Mouse (Mus musculus) midbrain, embryonic 13.5 days (tissue): ENCODE data around the gene Mrps23. TPM values are rescaled to one million over a fixed set of nuclear protein-coding genes. Genes with fewer than 3 reads are reported as not detected.

ENCODE experiments used
- ATAC-seq: fragments of 200-750 bp; cut with Nextera tagmentation; 2 replicates; pipeline ENCODE4 v1.8.0; 2017; ENCODE audit warnings: mild to moderate bottlenecking, moderate TSS enrichment, moderate library complexity
- H3K27ac ChIP-seq: fragments of 300-500 bp; sonication (generic); 2 replicates; pipeline ENCODE4 v1.5.1; 2015; ENCODE audit warnings: inconsistent platforms, mild to moderate bottlenecking, moderate library complexity
- H3K27me3 ChIP-seq: fragments of 300-500 bp; sonication (generic); 2 replicates; pipeline ENCODE4 v1.6.1; 2015; ENCODE audit warnings: mild to moderate bottlenecking, inconsistent platforms
- H3K36me3 ChIP-seq: fragments of 300-500 bp; sonication (generic); 2 replicates; pipeline ENCODE4 v1.6.1; 2015; ENCODE audit warnings: mild to moderate bottlenecking, inconsistent platforms
- H3K4me1 ChIP-seq: fragments of 300-500 bp; sonication (generic); replicated peaks from 2 replicates; pipeline ENCODE4 v1.6.1; 2015; ENCODE audit warnings: inconsistent platforms
- H3K4me2 ChIP-seq: fragments of 300-500 bp; sonication (generic); replicated peaks from 2 replicates; pipeline ENCODE4 v1.6.1; 2015; ENCODE audit warnings: moderate library complexity, mild to moderate bottlenecking, inconsistent platforms
- H3K4me3 ChIP-seq: fragments of 300-500 bp; sonication (generic); replicated peaks from 2 replicates; pipeline ENCODE4 v1.5.1; 2015; ENCODE audit warnings: mild to moderate bottlenecking, inconsistent platforms
- H3K9ac ChIP-seq: fragments of 300-500 bp; sonication (generic); replicated peaks from 2 replicates; pipeline ENCODE4 v1.6.1; 2015; ENCODE audit warnings: mild to moderate bottlenecking, inconsistent platforms
- H3K9me3 ChIP-seq: fragments of 300-500 bp; sonication (generic); 2 replicates; pipeline ENCODE4 v1.6.1; 2016; ENCODE audit warnings: mild to moderate bottlenecking, inconsistent platforms
- WGBS: fragments of 180-500 bp; shearing (Covaris S2); methylation state at CpG from one replicate; pipeline ENCODE4 v1.1.7; 2015; 5-methylcytosine and 5-hydroxymethylcytosine counted together
- polyA plus RNA-seq: library from polyadenylated mRNA; unstranded; fragments of >200 nt; fragmentation: Nextera tagmentation; extraction: Ambion mirVana; gene quantifications from 2 replicates; pipeline ENCODE4 v1.2.1, GENCODE M21; 2015

Mrps23 gene
- 68.6 and 69.8 TPM in 2 replicates for polyA plus RNA-seq

DNA sequence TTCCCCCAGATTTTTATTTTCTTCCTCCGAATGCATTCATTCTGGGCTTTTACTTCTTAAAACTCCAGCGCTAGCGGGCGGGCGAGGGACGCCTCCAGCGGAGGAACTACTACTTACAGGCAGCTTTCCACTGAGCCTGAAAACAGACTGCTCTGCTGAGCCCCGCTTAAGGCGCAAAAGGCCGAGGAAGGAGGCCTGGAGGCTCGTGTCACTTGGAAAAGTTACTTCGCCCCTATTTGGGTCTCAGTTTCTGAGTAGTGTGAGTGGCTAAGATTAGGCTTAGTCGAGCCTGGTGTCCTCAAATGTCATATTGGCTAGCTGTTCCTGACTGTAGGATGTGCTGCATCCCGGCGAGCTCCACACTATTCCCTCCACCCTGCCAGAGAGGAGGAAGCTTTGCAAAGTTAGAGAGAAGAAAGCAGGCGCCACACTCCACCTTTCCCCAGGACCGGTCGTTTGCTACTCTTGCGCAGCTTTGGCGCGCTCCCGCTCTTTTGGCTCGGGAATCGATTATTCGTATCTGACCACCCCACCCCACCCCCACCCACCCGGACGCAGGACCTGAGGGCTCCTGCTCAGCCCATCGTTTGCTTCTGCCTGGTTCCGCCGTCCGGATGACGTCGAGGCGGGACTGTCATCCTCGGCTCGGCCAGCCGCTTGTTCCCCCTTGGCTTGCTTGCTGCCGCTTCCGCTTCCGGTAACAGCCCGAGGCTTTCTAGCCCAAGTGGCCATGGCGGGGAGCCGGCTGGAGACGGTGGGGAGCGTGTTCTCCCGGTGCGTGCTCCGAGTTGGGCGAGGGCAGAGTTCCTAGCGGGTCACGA lies at the start of gene Mrps23:
Gene Mrps23 (plus strand): TSS at position 677 of the 821 bp plus-strand sequence.
- Histone ChIP-seq H3K4me2 (peak within 1 kb of the TSS; percentile 97), H3K4me1 (peaks cover 33% of the 10 kb centered on the region), H3K9ac (peak within 1 kb of the TSS; percentile 80), H3K4me3 (peak within 1 kb of the TSS; percentile 76), H3K27ac (peak within 1 kb of the TSS; percentile 71), H3K27me3 (no peaks in the 10 kb centered on the region), H3K36me3 (peaks cover 12% of the 10 kb centered on the region), H3K9me3 (no peaks in the 10 kb centered on the region)
- under 1% methylated on average over 51 of the region's 51 CpGs for WGBS
- ATAC-seq = peak; percentile 95

DNA sequence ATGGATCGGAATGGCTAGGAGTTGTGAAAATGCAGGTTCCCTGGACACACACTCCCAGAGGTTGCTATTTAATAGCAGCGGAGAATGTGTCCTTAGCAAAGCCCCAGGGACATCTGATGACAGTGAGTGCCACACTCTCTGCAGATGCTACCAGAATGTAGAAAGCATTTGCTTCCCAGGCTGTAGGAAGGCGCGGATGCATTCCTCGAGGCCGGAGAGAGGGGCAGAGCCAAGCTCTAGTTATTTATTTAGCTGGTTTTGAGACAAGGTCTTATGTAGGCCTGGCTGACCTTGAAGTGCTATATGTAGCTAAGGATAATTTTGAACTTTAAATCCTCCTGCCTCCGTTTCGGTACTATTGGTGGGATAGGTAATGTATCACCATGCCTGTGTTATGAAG lies 49.7 kb upstream of the Mrps23 start:
- H3K4me2 ChIP-seq = no peak overlapping the region
- 76% methylated on average over 8 of the region's 8 CpGs for WGBS
- no peaks in the 10 kb centered on the region for H3K27me3 ChIP-seq
- 0 out of 2 replicates have a peak overlapping the region, but pooled peaks have one; percentile 22 for H3K27ac ChIP-seq
- H3K4me3 ChIP-seq = no peak overlapping the region
- no peak overlapping the region for H3K9ac ChIP-seq
- ATAC-seq = no peak
- peaks cover 56% of the 10 kb centered on the region for H3K4me1 ChIP-seq
- H3K36me3 ChIP-seq = no peaks in the 10 kb centered on the region
- H3K9me3 ChIP-seq = no peaks in the 10 kb centered on the region

DNA sequence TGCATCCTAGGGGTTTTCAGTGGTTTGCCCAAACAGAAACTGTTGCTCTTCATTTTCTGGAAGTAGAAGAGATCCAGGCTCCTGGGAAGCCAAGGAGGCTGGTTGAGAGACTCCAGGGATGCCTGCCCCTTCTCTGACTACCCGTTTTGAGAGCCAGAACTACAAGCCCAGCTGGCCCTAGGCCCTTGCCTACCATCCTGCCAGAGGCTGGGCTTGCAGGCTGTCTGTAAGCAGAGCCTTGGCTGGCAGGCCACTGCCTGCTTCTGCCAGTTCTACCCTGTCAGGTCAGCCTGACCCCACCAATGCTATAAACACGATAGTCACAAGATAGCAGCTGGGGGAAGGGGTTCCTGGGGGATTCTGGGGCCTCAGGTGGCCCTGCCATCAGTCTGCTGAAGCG lies 48.7 kb upstream of the Mrps23 start:
- H3K9ac ChIP-seq = no peak overlapping the region
- peaks cover 62% of the 10 kb centered on the region for H3K4me1 ChIP-seq
- H3K9me3 ChIP-seq = no peaks in the 10 kb centered on the region
- H3K27ac ChIP-seq = no peak overlapping the region
- H3K4me2 ChIP-seq = no peak overlapping the region
- ATAC-seq = no peak
- H3K27me3 ChIP-seq = 0 out of 2 replicates have a peak, but pooled peaks cover 3% of the 10 kb centered on the region
- no peaks in the 10 kb centered on the region for H3K36me3 ChIP-seq
- 53% methylated on average over 3 of the region's 3 CpGs for WGBS
- H3K4me3 ChIP-seq = no peak overlapping the region

DNA sequence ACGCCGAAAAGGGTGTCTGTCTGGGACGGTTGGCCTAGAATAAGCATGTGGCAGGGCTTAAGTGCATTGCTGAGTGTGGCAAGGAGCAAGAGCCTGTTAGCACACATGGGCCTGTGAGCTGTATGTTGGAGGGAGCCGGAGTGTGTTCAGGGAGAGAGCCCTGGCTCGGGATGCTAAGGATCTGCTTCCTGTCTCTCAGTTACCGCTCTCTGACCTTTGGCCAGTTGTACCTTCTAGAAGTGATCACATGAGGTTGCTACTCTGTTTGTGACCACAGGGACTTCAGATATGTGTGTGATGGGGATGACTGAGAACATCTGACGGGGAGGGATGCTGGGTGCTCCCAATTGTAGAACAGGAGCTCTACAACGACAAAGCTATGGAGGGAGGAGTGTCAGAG lies 48.2 kb upstream of the Mrps23 start:
- Histone ChIP-seq H3K36me3 (no peaks in the 10 kb centered on the region), H3K9ac (no peak overlapping the region)

DNA sequence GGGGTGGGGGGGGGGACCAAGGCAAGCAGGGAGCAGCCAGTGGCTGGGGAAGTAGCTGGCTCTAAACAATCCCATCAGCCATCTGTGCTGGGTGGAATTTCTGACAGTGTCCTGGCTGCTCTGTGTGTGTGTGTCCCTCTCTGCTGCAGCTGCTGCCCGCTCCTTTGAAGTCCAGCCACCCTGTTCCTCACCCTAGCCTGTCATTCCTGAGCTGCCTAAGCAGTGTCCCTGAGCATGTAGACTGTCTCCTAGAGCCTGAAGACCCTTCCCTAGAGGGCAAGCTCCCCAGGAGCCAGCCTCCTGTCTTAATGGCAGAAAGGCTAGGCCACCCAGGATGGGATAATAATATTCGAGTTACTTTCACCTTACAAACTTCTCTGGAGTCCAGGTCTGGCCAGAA lies 47.8 kb upstream of the Mrps23 start:
- H3K27ac ChIP-seq = no peak overlapping the region
- no peaks in the 10 kb centered on the region for H3K36me3 ChIP-seq
- H3K4me3 ChIP-seq = no peak overlapping the region
- H3K9ac ChIP-seq = no peak overlapping the region
- H3K4me2 ChIP-seq = no peak overlapping the region
- no peak for ATAC-seq
- peaks cover 62% of the 10 kb centered on the region for H3K4me1 ChIP-seq
- WGBS = 44% methylated on average over 2 of the region's 2 CpGs
- 0 out of 2 replicates have a peak, but pooled peaks cover 3% of the 10 kb centered on the region for H3K27me3 ChIP-seq
- H3K9me3 ChIP-seq = no peaks in the 10 kb centered on the region

More for the DNA sequence above, 48.2 kb upstream of the Mrps23 start:
- Histone ChIP-seq H3K27me3 (0 out of 2 replicates have a peak, but pooled peaks cover 3% of the 10 kb centered on the region), H3K4me3 (no peak overlapping the region), H3K4me1 (peaks cover 64% of the 10 kb centered on the region), H3K9me3 (no peaks in the 10 kb centered on the region), H3K4me2 (no peak overlapping the region), H3K27ac (peak overlapping the region; percentile 7; the same call in 1 of the 2 replicates)
- no peak for ATAC-seq
- WGBS = 67% methylated on average over 8 of the region's 8 CpGs

DNA sequence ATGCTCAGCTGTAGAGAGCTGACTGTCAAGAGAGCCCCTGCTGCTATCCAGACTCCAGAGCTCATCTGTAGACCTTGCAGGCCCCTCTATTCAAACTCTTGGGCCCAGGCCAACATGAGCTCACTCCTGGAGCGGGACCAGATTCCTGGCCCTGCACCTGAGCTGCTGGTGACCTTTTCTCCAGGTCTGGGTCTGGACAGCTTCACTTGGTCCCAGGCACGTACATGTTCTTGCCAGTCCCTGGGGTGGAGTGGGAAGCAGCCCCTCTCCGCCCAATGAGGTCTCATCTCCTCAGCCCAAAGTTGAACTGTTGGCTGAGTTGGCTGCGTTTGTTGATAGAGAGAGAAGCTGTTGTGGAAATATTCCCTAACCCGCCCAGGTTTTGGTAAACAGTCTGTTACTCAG lies 45.3 kb upstream of the Mrps23 start:
- Histone ChIP-seq H3K27me3 (peaks cover 8% of the 10 kb centered on the region; the same call in 1 of the 2 replicates), H3K9ac (no peak overlapping the region), H3K36me3 (no peaks in the 10 kb centered on the region), H3K27ac (no peak overlapping the region), H3K4me2 (no peak overlapping the region), H3K9me3 (no peaks in the 10 kb centered on the region), H3K4me3 (no peak overlapping the region), H3K4me1 (peaks cover 54% of the 10 kb centered on the region)
- no peak for ATAC-seq
- 79% methylated on average over 5 of the region's 5 CpGs for WGBS

DNA sequence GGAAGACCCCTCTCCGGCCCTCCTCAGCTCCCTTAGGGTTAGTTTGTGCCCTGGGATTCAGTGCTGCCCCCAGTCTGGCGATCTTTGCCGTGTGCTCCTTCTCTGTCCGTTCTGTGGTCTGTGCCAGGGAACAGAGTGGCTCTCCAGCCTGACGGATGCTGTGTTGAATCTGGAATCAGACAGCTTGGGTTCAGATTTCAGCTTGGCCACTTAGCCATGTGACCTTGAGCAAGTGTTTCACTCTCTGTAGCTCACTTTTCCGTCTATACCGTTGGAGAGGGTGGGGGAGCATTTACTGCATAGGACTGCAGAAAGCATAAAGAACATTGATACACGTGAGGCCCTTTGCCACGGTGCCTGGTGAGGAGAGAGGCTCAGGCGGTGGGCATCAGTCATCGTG lies 44.8 kb upstream of the Mrps23 start:
- 75% methylated on average over 11 of the region's 11 CpGs for WGBS
- Histone ChIP-seq H3K4me3 (no peak overlapping the region), H3K27me3 (peaks cover 8% of the 10 kb centered on the region; the same call in 1 of the 2 replicates), H3K36me3 (no peaks in the 10 kb centered on the region), H3K4me1 (peaks cover 49% of the 10 kb centered on the region), H3K27ac (no peak overlapping the region), H3K9me3 (no peaks in the 10 kb centered on the region), H3K4me2 (no peak overlapping the region), H3K9ac (no peak overlapping the region)
- ATAC-seq = no peak

DNA sequence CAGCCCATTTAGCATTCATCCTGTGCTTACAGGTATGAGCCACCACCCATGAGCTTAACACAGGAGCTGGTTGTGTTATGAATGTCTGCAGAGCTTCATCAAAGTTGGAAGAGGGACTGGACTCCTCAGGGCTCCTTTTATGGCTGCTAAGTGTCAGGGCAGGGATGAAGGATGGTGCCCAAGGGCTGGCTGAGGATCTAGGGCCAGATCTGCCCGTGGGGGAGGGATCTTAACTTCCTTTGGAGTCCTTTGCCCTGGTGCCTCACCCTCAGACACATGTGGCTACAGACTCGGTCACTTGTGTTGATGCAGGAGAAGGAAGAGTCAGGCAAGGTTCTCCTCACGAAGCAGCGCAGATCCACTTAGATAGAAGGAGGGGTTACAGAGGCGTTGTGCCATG lies 43.9 kb upstream of the Mrps23 start:
- Histone ChIP-seq H3K9me3 (no peaks in the 10 kb centered on the region), H3K4me3 (no peak overlapping the region), H3K36me3 (no peaks in the 10 kb centered on the region), H3K4me2 (peak overlapping the region; percentile 73), H3K9ac (no peak overlapping the region; the same call in 1 of the 2 replicates), H3K27ac (peak overlapping the region; percentile 95), H3K27me3 (peaks cover 8% of the 10 kb centered on the region; the same call in 1 of the 2 replicates), H3K4me1 (peaks cover 53% of the 10 kb centered on the region)
- ATAC-seq = no peak
- WGBS = 42% methylated on average over 5 of the region's 5 CpGs

DNA sequence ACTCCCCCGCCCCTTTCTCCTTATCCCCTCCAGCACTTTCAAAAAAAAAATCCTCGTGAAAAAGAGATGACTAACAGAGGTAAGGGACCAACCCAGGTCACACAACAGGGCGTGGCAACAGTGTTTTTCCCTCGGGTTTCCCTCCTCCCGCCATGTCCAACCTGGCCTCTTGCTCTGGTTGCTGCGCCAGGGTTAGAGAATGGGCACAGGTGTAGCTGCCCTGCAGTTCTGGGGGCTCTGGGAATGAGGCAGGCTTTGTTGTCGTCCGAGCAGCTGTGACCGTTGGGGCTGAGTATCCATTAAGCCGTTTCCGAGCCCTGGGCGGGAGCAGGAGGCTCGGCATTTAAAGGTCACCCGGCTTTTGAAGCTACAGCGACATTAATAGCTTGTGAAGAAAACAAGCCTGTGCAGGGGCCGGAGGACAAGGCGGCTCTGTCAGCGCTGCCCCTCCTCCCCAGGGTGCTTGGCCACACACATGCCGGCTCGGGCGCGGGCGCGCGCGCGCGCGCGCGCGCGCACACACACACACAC lies 43.1 kb upstream of the Mrps23 start:
- Histone ChIP-seq H3K9ac (peak overlapping the region; percentile 74), H3K4me1 (peaks cover 52% of the 10 kb centered on the region), H3K9me3 (no peaks in the 10 kb centered on the region), H3K36me3 (no peaks in the 10 kb centered on the region), H3K27me3 (peaks cover 8% of the 10 kb centered on the region; the same call in 1 of the 2 replicates), H3K4me2 (peak overlapping the region; percentile 73), H3K4me3 (peak overlapping the region; percentile 44), H3K27ac (peak overlapping the region; percentile 95)
- peak; percentile 75 for ATAC-seq
- WGBS = under 1% methylated on average over 23 of the region's 33 CpGs

DNA sequence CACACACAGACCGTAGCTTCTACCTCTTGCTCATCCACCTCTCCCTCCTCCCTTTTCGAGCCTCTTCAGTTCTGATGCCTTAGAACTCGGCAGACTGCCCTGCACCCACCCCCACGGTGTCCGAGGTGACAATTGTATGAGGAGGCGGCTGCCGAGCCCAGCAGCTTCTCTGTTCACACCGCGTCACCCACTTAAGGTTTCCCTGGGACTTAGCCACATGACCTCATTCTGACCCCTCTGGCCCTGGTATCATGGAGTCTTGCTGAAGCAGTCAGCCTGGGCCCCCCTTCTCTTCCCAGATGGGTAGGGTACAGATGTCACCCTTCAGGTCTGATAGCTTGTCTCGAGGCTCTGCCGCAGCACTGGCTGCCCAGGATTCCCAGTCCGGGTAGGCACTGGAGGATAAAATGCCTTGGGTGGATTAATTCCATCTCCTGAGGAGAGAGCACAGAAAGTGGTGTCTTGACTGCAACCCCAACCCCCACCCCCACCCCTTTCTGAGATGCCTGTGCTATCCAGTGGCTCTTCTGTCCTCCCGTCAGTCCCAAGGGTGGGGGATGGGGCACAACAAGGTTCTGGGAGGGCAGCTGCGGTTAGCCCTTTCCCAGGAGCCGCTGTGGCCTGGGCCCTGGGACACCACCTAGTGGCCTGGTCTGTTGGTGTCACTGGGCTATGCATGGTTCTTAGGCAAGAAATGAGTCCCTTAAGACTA lies 42.4 kb upstream of the Mrps23 start:
- Histone ChIP-seq H3K27me3 (peaks cover 8% of the 10 kb centered on the region; the same call in 1 of the 2 replicates), H3K9ac (peak overlapping the region; percentile 74), H3K4me2 (peak overlapping the region; percentile 73), H3K9me3 (no peaks in the 10 kb centered on the region), H3K4me3 (peak overlapping the region; percentile 44), H3K27ac (peak overlapping the region; percentile 95), H3K4me1 (peaks cover 50% of the 10 kb centered on the region), H3K36me3 (no peaks in the 10 kb centered on the region)
- 1% methylated on average over 14 of the region's 15 CpGs for WGBS
- peak; percentile 79 for ATAC-seq

DNA sequence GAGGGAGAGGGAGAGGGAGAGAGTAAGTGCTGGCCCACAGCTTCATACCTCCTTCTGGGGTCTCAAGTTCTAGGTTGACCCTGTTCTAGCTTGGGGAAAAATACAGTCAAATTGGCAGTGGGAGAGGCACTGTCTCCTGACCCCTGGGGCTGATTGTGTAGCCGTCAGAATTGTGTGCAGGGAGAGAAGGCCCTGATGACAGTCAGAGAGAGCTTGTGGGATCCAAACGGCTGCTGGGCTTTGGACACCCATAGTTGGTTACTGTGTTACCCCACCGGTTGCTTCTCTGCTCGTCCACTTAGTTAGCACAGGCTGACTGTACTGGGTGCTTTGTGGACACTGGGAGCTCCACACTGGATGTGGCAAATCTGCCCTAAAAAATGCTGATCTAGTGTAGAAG lies 41.4 kb upstream of the Mrps23 start:
- no peaks in the 10 kb centered on the region for H3K36me3 ChIP-seq
- WGBS = 56% methylated on average over 4 of the region's 4 CpGs

More for the DNA sequence above, 41.4 kb upstream of the Mrps23 start:
- Histone ChIP-seq H3K9ac (no peak overlapping the region), H3K4me1 (peaks cover 49% of the 10 kb centered on the region), H3K9me3 (no peaks in the 10 kb centered on the region), H3K27me3 (peaks cover 8% of the 10 kb centered on the region; the same call in 1 of the 2 replicates), H3K4me3 (no peak overlapping the region), H3K27ac (no peak overlapping the region), H3K4me2 (no peak overlapping the region)
- ATAC-seq = no peak
